Mouse (Mus musculus) gastrocnemius, postnatal 4 days (tissue): Measurements from ENCODE around the gene Rnf133. TPM values are rescaled to one million over a fixed set of nuclear protein-coding genes. Genes with fewer than 3 reads are reported as not detected.

Experiments used
- DNase-seq, 2 experiments: peaks; one replicate each; pipeline ENCODE4 v3.0.0; 2021 to 2022; ENCODE audit warnings: low spot score in 2 of 2, mixed read lengths in 2 of 2
- long read RNA-seq, 2 experiments: library from polyadenylated mRNA; stranded (forward); transcript quantifications; one replicate each; pipeline ENCODE4 v2.0.0; 2021
- total RNA-seq, 2 experiments: library from RNA; stranded (reverse); gene quantifications; 2 replicates each; pipeline ENCODE4 v1.2.3; 2021

Gene Rnf133
- under 1 TPM in 1 of 2 experiments, not detected in 1; 0.20 TPM for total RNA-seq
- long read RNA-seq, experiment 1 = 0 reads
- long read RNA-seq, experiment 2 = 0 reads

- DNase-seq = no peak
Measured at GRCm38 (mm10) chr6:23650205-23650604, at the start of gene Rnf133. TSS of gene Rnf133 (minus strand) at chr6:23650305.

GRCm38 (mm10) chr6:23678172-23678571, 28.1 kb upstream of the Rnf133 start:
- DNase-seq = no peak

- DNase-seq = no peak
Measured at GRCm38 (mm10) chr6:23655036-23655435, 4.9 kb upstream of the Rnf133 start, which contains the start of gene Rnf148. TSS of gene Rnf148 (minus strand) at chr6:23655136.

GRCm38 (mm10) chr6:23648732-23649131, 1.4 kb downstream of the Rnf133 start:
- DNase-seq = no peak

- DNase-seq = peak in 1 of 2 experiments; percentile 36
Measured at GRCm38 (mm10) chr6:23647627-23648247, 2.4 kb downstream of the Rnf133 start.

GRCm38 (mm10) chr6:23637081-23637480, 13.0 kb downstream of the Rnf133 start:
- no peak for DNase-seq

GRCm38 (mm10) chr6:23635208-23635607, 14.9 kb downstream of the Rnf133 start:
- no peak for DNase-seq

- no peak for DNase-seq
Measured at GRCm38 (mm10) chr6:23634016-23634415, 16.1 kb downstream of the Rnf133 start.

- no peak for DNase-seq
Measured at GRCm38 (mm10) chr6:23630465-23630864, 19.6 kb downstream of the Rnf133 start.

Other genes with a start within 250 kb of the Rnf133 start
- not detected for gene Rnf148, start 4.8 kb upstream of the Rnf133 start, total RNA-seq
- 1 to 10 TPM; 1.1 to 1.4 TPM for gene Cadps2, start 189.1 kb upstream of the Rnf133 start, total RNA-seq